Mouse (Mus musculus): ENCODE measurements at regions not wholly inside any gene's neighbourhood (a gene's known extent, or its start where the extent isn't known, plus 50 kb on each side); places are given as distances from the start of the nearest gene placed in this dataset.
A peak's percentile ranks its signal among the peaks of the same experiment; 100 is the strongest.

- H3K9me3 ChIP-seq = no peaks in the 10 kb centered on the region
- no peak overlapping the region for H3K27ac ChIP-seq
- WGBS = 95% methylated on average over 1 of the region's 1 CpGs
- H3K4me2 ChIP-seq = no peak overlapping the region
- no peaks in the 10 kb centered on the region for H3K4me1 ChIP-seq (replicated peaks)
- no peak overlapping the region for H3K9ac ChIP-seq
- ATAC-seq (ENCODE audit: low FRiP score) = no peak
- no peak overlapping the region for H3K4me3 ChIP-seq
- H3K36me3 ChIP-seq = no peaks in the 10 kb centered on the region
- H3K27me3 ChIP-seq = no peaks in the 10 kb centered on the region
These were observed 93.2 kb upstream of the Tapt1 start for GRCm38 (mm10) chr5:44319626-44320025.

- 0 out of 2 replicates have a peak, but pooled peaks have one; percentile 11 for ATAC-seq (ENCODE audit: low FRiP score)
- no peaks in the 10 kb centered on the region for H3K36me3 ChIP-seq
- no peak overlapping the region for H3K4me3 ChIP-seq
- H3K4me2 ChIP-seq = no peak overlapping the region
- no peak overlapping the region for H3K9ac ChIP-seq
- 0 out of 2 replicates have a peak, but pooled peaks cover 4% of the 10 kb centered on the region for H3K27me3 ChIP-seq
- no peak overlapping the region for H3K27ac ChIP-seq
- no peaks in the 10 kb centered on the region for H3K9me3 ChIP-seq
- WGBS = 23% methylated on average over 15 of the region's 16 CpGs
- H3K4me1 ChIP-seq (replicated peaks) = peaks cover 3% of the 10 kb centered on the region; the same call in 1 of the 2 replicates
These were observed 80.5 kb upstream of the Tapt1 start for GRCm38 (mm10) chr5:44306769-44307557.

GRCm38 (mm10) chr5:44303886-44304855, 77.7 kb upstream of the Tapt1 start:
- ATAC-seq (ENCODE audit: low FRiP score) = peak; percentile 74; the same call in 1 of the 2 replicates
- Histone ChIP-seq H3K36me3 (no peaks in the 10 kb centered on the region), H3K27me3 (0 out of 2 replicates have a peak, but pooled peaks cover 4% of the 10 kb centered on the region), H3K9me3 (no peaks in the 10 kb centered on the region), H3K27ac (no peak overlapping the region), H3K4me2 (0 out of 2 replicates have a peak overlapping the region, but pooled peaks have one; percentile 1), H3K9ac (no peak overlapping the region), H3K4me3 (no peak overlapping the region), H3K4me1 (replicated peaks) (peaks cover 3% of the 10 kb centered on the region; the same call in 1 of the 2 replicates)
- 37% methylated on average over 14 of the region's 14 CpGs for WGBS

DNA sequence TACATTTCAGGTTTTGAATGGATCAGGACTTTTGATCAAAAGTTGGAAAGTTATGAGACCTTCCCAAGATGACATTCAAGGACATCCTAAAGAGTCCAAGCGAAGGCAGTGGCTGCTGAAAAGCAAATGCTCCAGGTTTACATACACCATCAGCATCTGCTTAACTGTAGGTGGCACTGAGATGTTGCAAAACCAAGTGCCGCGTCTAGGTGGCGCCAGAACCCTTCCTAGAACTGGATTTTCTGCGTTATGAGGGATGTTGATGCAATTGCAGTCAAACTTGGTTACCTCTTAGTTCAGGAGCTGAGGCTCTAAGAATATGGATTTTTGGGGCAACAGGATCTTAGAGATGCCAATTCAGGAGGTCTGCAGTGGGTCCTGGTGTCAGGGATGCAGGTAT, 58.0 kb upstream of the Tapt1 start:
- WGBS = 12% methylated on average over 5 of the region's 5 CpGs

More for the DNA sequence above, 58.0 kb upstream of the Tapt1 start:
- Histone ChIP-seq H3K9ac (no peak overlapping the region), H3K4me2 (no peak overlapping the region), H3K9me3 (no peaks in the 10 kb centered on the region), H3K27ac (no peak overlapping the region), H3K4me3 (no peak overlapping the region), H3K4me1 (replicated peaks) (no peaks in the 10 kb centered on the region), H3K27me3 (no peaks in the 10 kb centered on the region), H3K36me3 (no peaks in the 10 kb centered on the region)
- ATAC-seq (ENCODE audit: low FRiP score) = peak; percentile 79

Measured in hindbrain, embryonic 13.5 days (tissue).